Mouse (Mus musculus) retina, embryonic 14.5 days (tissue): ENCODE data around the gene Nbeal2.

Source experiments
- DNase-seq: peaks from one replicate; pipeline ENCODE4 v3.0.0-alpha.2; 2015; ENCODE audit warnings: low spot score

Nbeal2 gene

DNA sequence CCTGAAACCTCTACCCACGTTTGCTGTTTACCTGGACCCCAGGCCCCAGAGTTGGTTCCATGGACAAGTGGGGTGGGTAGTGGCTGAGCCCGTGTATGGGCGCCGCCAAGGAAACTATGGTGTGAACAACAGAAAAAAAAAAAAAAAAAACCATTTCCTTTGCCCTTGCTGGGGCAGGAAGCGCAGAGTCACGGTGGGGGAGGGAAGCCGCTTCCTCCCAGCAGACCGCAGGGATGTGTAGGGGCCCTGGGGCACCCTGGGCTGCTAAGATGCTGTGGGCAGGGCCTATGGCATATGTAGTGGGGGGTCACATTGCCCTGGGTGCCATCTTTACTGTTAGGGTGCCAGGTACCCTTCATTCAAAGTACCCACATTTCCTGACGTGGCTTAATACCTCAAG, 8.7 kb downstream of the Nbeal2 start:
- no peak for DNase-seq

DNA sequence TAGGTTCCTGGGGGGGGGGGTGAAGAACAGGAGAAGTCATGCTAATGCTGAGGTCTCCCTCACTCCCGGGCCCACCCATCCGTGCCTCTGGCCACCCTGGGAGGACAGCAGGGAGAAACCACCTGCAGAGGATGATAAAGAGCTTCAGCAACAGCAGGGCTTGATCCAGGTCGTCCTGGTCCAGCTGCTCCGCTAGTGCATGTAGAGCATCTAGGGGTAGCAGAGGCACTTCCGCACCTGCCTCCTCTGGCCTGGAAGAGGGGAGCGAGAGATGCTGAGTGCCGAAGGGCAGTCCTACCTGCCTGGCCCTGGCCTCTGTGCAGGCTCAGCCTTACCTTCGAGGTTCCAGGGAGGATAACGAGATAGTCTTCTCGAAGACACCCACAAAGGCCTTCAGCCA, 9.7 kb downstream of the Nbeal2 start:
- no peak for DNase-seq

DNA sequence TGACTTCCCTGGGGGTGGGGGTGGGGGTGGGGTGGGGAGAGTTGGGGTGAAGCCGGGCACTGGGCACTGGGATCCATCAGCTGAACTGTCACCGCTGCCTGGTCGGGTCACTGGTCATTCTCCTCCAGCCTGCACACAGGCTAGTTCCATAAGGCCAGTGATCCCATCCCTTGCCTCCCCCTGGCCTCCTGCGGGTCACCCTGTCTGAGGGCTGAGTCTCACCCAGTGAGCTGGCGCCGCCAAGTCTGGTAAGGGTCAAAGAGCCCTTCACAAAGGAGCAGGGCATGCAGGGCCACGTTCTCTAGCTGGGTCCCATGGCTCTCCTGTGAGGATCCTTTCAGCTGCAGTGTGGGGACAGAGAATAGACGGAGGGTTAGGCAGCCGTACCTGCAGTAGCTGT, 10.2 kb downstream of the Nbeal2 start:
- no peak for DNase-seq

DNA sequence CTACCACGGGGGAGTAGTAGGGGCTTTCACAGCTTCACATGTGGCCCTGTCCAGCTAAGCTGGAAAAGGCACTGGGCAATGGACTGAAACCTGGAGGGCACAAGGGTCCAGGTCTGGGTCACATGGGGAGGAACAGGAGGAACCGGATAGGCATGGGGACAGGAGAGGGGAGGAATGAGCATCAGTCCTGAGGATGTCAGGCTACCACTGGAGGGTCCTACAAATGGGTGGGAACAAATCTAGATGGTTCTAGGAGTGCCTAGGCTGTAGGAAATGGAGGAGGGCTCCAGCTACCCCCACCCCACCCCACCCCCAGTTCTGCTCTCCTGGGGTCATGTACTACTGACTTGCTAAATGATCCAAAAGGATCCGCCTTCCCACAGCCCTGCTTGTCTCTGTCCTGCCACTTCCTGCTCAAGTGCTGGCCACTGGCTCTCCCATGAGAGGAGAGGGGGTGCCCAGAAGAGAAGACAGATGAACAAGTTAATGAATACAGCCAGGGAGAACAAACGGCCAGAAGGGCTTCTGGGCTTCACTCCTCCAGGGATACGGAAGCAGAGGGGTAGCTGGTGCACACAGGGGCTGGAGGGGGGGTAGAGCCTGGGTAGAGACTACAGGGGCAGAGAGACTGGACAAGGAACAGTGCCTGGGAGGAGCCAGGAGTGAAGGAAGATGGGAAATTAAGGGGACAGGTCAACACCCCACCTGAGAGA, 11.0 kb downstream of the Nbeal2 start:
- DNase-seq, result no peak

DNA sequence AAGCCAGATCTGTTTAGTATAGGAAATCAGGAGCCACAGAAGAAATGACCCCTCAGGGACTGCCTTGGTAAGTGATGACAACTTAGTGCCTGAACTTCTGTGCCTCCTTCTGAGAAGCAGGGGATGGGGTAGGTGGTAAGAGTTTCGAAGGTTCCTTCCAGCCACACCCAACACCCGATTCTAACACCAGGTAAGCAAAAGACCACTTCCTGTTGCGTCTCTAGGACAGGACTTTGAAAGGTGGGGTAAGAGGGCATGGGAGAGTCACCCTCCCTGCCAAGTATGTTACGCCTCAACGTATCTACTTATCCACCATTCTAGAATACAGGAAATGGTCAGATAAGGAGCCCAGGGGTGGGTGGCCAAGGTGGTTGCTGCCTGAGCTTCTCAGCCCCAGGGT, 13.0 kb downstream of the Nbeal2 start:
- no peak for DNase-seq

DNA sequence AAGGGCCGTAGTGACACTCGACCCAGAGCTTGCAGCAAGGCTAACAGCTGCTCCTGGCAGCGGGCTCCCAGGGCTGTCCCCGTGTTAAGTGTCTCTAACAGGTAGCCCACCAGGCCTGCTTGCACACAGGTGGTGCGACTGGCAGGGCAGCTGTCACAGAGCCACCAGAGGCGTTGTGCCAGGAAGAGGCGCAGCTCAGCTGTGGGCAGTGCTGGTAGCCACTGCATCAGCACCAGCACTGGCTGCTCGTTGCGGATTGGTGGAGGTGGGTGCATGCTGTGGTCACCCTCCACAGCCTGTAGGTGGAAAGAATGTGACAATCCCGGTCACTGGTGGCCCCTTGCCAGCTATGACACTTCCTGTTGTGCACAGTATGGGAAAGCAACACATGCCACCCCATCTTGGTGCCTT, 15.3 kb downstream of the Nbeal2 start:
- no peak for DNase-seq

DNA sequence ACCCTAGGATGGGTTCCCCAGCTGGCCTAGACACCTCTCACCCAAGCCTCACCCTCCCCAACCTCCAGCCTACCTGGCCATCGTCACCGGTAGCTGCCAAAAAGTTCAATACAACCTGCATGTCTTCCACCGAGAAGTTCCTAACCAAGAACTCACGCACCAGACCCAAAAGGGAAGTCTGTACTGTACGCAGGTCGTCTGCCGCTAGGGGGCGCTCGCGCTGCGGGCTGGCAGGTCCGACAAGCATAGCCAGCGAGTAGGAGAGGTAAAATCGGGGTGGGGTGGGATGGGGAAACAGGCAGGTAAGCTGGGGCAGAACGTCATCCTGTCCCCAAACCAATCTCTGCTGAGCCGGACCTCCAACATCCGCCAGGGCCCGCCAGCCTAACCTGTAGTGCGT, 18.7 kb downstream of the Nbeal2 start:
- DNase-seq, result peak; percentile 87

DNA sequence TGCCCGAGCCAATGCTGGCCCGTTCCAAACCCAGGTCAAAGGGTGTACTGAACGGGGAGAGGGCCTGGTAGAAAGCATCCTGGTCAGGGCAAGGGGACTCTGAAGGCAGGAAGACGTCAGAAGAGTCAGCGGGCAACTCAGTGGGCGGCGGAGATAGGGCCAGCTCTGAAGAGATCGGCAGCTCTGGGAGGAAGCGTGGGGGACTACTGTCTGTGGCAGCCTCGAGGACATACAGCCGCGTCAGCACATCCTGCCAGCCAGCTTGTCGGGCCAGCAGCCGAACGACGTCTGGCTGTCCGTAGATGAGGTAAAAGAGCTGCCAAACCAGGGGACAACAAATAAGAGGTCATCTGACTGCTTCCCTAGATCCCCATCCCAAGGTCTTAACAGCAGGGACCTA, 20.1 kb downstream of the Nbeal2 start:
- DNase-seq, result no peak

DNA sequence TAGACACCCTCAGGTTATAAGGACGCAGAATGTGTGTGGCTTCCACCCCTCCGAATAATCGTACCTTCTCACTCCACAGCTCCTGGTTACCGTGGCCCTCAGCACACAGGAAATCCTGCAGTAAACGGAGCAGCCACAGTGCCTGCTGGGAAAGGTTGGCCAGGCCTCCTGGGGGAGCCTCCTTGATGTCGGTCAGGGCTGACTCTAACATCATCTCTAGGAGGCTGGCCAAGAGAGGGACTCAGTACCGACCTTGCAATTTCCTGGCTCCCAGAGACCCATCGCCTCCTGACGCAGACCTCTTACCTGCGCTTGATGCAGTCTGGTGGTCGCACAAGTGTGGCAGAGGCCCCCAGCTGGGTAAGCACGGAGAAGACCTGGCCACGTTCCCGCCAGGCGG, 21.3 kb downstream of the Nbeal2 start:
- no peak for DNase-seq

DNA sequence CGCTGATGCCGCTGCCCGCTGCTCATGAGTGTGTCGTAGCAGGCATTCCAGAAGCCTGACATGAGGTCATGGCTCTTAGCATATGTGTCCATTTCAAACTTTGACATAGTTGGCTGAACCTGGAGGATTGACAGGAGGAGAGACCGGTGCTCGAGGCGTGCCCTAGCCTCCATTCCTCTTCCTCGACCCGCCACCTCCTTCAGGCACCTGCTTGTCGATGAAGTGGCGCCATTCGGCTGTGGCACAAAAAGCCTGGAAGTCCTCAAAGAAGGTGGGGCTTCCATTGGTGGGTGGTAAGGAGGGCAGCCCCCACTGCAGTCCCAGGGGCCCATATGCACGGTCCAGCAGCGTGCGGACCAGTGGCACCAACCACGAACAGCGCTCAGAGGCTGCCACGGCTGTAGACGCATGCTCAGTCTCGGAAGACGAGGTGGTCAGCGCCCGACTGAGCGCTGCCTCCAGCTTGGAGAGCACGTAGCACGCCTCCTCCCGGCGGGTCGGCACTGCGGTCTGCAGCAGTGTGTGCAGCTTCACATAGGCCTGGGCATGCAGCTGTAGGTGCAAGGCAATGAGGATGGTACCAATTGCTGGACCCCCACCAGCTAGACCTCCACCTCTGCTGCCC, 22.2 kb downstream of the Nbeal2 start:
- peak; percentile 61 for DNase-seq

DNA sequence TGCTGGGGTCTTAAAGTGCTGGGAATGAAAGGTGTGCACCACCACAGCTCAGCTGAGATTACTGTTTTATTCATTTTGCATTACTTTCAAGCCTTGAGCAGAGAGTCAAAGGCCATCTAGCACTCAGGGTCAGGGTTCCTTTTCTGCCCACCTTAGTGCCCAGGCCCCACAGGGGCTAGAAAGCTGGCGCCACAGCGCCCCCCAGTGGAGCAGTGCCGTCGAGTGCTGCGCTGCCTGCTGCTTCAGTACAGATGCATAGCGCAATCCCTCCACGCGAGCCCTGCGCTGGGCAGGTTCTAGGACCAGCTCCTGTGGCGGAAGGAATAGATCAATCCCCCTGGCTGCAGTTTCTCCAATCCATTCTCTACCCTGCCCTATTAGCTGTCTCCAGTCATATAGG, 22.8 kb downstream of the Nbeal2 start:
- DNase-seq, result peak; percentile 91

DNA sequence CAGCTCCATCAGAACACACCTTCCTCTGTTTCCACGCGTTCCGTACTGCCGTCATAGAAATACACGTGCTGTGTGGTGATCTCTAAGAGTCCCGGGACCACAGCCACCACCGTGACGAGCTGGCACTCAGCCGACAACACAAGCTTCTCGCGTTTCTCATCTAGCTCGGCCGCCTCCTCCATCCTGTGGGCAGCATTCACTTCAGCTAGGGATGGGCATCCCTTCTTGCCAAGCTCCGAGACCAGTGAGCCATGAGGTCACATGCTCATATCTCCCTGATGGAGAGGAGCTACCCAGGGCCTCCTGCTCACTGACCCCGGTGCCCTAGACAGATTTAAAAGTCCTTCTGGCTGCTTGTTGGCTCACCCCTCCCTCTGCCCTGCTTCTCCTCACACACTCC, 23.8 kb downstream of the Nbeal2 start:
- DNase-seq, result no peak

DNA sequence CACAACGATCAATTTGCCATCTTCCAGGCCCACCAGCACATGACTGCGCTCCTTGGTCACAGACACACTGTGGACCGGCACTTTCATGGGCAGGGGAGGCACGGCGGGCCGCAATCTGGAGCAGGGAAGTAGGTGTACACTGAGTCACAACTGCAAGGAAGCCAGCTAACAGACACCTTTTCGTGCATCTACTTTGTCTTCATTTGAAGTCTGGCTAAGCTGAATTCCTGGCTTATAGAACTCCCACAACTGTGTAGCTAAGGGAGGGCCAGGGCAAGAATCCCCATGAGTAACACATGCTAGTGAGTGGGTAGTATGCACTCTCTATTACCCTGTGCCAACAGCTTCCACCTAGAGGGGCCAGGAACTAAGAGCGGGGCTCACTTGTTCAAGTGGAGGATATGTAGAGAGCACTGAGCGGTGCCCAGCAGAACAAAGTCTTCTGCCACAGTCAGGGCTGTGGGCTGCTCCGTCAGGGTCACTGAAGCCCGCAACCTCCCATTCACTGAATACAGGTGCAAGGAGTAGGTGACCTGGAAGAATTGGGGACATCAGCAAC, 28.5 kb downstream of the Nbeal2 start:
- no peak for DNase-seq

DNA sequence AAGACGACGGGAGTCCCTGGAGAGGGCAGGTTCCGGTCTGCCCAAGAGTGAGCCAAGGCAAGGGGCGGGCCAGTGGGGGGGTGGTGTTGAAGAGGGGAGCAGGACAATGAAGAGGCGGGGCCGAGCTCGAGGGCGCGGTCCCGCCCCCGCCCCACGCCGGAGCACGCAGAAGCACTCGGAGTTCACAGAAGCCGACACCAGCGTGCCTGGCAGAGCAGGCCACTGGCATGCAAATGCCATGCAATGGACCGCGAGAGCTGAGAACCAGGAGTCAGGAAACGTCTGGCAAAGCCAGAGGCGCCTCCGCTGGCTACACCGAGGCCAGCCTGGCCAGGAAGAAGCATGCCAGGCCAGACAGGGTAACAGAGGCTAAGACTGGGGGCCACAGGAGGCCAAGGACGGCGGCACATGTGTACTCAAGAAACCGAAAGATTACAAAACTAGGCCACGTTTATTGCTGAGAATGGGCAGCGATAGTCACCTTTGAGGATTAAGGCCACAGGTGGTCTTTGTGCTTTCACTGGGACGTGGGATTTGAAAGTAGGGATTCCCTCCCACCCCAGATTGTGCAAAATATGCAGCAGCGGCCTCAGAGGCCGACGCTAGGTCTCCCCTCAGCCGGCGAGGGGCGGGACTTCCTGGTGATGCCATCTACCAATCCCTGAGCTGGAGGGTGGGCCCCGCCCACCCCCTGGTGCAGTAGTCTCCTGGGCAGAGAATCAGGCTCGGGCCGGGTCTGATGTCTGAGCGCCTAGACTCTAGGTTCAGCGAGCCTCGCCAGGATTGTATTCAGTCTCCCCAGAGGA, 29.4 kb downstream of the Nbeal2 start, which contains the start of gene Nradd:
TSS of gene Nradd (minus strand) at position 92 of the 806 bp plus-strand sequence.
- peak; percentile 95 for DNase-seq

DNA sequence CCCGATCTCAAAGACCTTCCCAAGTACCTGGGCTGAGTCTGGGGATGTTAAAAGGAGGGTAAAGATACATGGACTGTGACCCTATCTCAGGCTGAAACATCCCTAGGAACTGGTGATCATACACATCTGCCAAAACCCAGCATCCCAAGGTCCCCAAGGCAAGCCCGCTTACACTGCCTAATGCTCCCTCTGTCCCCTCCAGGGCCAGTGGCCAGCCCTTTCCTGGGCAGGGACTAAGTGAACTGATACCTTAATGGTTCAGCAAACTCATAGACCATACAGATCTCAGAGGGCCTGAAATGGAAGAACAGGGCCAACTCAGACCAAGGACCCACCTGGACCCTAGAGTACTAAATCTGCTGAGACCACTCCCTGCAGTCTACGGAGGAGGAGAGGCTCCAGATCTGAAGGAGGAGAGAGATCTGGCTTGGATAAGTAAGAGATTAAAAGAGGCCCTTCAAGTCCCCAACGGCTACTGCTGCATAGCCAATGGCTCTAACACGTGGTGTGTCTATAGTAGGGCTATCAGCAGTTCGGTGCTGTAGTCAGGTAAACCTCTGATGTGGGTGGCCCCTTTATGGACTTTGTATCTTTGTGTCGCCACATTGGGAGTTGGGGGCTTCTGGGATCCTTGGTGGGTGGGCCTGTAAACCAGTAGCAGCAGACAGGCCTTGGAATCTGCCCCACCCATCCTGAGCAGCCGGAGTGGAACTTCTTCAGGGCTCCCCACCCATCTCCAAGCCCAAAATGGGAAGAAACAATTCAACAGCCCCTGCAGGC, 30.4 kb downstream of the Nbeal2 start:
- DNase-seq, result no peak

DNA sequence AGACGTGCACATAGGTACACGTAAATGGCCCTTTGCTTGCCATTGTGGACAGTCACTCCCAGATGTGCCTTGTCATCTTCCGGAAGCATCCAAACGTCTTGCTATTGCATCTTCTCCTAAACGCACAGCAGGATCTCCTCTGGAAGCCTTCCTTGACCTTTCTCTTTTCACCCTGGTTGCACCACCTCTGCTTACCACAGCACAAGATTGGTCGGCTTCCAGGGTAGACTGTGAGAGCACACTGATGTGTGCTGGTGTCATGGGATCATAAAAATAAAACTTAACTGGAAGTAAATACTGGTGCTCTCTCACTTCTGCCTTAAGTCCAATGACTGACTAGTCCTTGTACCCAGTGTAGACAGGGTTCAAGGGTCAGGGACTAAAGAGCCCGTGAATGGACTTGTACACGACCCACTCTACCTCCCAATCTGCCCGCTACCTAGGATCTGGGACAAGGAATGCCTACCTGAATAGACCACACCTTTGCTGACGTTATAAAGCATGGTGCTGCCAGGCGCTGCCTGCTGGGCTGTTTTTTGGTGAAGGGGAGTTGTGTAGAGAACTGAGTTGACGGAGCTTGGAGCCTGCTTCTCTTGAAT, 31.2 kb downstream of the Nbeal2 start:
- DNase-seq, result no peak

DNA sequence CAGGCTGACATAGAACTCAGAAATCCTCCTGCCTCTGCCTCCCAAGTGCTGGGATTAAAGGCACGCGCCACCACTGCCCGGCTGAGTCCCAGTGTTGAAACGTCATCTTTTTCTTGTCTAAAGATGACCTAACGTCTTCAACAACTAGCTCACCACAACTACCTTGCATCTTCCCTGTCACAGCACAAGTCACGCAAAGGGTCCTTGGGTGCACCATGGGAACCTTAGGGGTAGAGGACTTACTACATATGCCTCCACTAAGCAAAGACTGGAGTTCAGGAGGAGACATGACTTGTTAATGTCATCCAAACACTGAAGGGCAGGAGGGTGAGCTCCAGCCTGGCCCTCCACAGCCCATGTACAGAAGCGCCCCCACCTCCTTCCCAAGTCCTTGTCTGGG, 33.3 kb downstream of the Nbeal2 start:
- DNase-seq, result no peak

DNA sequence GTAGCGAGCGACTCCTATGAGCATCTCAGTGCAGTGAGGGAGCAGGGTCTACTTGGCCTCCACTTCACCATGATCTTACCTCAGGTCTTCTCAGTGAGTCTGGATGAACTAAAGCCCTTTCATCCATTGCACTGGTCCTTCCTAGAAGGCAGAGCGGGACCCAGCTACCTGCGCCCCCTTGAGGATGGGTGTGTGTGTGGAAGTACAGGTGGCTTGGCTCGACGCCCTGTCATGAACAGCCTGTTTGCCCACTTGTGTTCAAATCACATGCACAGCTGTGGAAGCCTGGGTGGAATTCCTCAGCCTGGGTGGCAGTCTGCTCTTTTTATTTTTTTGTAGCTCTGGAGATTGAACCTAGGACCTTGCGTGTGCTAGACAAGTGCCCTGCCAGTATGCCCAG, 33.8 kb downstream of the Nbeal2 start:
- no peak for DNase-seq

DNA sequence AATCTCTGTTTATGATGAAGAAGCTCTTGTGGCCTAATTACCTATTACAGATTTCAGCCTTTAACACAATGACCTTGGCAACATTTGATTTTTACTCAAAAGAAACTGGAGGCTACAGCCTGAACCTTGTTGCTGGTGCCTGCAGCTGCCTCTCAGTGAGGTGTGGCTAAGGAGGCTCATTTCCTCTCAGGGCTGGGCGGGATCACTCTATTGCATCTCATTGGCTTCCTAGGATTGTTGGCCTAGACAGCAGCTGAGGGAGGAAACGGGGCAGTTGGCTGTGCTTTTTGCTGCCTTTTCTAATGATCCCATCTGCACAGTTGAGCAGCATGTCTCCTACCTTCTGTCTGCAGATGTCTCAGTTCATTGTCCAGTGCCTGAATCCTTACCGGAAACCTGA, 36.9 kb downstream of the Nbeal2 start:
- no peak for DNase-seq

DNA sequence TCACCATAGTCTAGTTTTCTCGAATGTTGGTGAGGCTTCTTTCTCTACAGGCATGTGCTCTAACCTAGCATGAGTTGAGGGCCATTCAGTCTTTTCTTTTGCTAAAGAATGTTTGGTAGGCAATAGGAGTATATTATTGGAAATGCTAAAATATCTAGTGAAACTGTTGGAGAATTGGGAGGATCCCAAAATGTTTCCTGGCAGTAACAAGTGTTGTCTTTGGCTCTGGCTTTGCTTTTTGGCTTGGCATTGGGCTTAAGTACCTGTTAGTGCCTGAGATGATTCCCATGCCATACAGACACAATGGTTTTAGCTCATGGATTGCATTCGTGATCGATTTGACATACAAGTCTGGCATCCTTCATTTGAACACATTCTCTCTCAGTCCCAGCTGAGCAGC, 42.5 kb downstream of the Nbeal2 start:
- DNase-seq, result no peak

DNA sequence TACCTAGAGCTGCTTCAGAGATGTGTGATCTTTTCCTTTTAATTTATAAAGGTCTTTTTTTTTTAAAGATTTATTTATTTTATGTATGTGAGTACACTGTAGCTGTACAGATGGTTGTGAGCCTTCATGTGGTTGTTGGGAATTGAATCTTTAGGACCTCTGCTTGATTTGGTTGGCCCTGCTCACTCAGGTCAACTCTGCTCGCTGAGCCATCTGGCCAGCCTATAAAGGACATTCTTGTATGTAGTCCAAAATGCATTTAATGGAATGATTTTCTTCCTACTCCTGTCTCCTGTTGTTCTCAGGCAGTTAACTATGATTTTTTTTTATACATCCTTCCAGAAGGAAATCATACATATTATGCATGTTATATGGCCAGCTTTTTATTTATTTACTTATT, 70.4 kb downstream of the Nbeal2 start:
- DNase-seq, result no peak

DNA sequence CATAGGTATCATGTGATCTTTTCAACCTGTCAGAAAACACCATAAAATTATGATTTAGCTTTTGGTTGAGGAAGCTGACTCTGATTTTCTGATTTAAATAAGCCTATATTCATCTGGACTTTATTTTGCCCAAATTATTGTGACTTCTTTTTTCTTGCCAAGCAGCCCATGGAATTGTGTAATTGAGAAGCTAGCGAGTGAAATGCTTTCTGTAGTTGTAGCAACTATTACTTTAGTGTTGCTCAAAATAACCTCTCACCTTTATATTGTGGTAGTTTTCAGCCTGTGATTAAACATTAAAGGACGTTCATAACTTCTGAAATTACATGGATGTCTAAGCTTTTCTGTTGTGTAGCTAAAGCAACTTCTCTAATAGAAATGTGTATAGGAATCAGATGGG, 71.8 kb downstream of the Nbeal2 start:
- no peak for DNase-seq
